In genomic region chr7:80687721-80688555, GRCm38 (mm10) we compare ENCODE assay signal across 8 mouse cellular contexts. TPM values are rescaled to one million over a fixed set of nuclear protein-coding genes. Genes with fewer than 3 reads are reported as not detected.
DNase-seq lines count a peak whose midpoint lies in the region; ATAC-seq and TF ChIP-seq lines count a peak whose summit lies in the region.

No protein-coding gene starts in this region.

- H3K36me3 ChIP-seq in C2C12 (ENCODE audit: control insufficient read depth, insufficient read depth), result no peaks in the 10 kb centered on the region
- no peaks in the 10 kb centered on the region for H3K36me3 ChIP-seq in forebrain, embryonic 10.5 days (replicated peaks)
- H3K36me3 ChIP-seq in heart, embryonic 14.5 days (ENCODE audit: control insufficient read depth, insufficient read depth, low read length), result no peaks in the 10 kb centered on the region
- H3K36me3 ChIP-seq in liver, adult 2 months (ENCODE audit: control insufficient read depth, insufficient read depth, low read length), result no peaks in the 10 kb centered on the region

- peaks cover 21% of the 10 kb centered on the region for H3K4me1 ChIP-seq in forebrain, embryonic 10.5 days
- peaks cover 6 to 19% of the 10 kb centered on the region in 2 experiments; a peak in 3 of 4 replicates for H3K4me1 ChIP-seq in heart, embryonic 14.5 days (ENCODE audit: control insufficient read depth in 2 of 2, insufficient read depth in 2 of 2, low read length in 2 of 2)
- peaks cover 16% of the 10 kb centered on the region for H3K4me1 ChIP-seq in liver, adult 2 months (ENCODE audit: control insufficient read depth, insufficient read depth, low read length)

- ATAC-seq in heart, embryonic 14.5 days (ENCODE audit: insufficient number of reproducible peaks, insufficient read depth, low FRiP score, low read depth), result peak; percentile 39
- peak; percentile 49; the same call in 1 of the 2 replicates for ATAC-seq in monocyte, adult 5-6 weeks (replicated peaks; ENCODE audit: insufficient number of reproducible peaks, low FRiP score, low TSS enrichment, poor library complexity, severe bottlenecking)

- peaks cover 23% of the 10 kb centered on the region for H3K79me3 ChIP-seq in C2C12 (ENCODE audit: low read depth)

- peak overlapping the region; percentile 97 for H3K9ac ChIP-seq in heart, embryonic 14.5 days (ENCODE audit: low read length)
- peak overlapping the region; percentile 94 for H3K9ac ChIP-seq in liver, adult 2 months (ENCODE audit: low read depth, low read length)

- DNase-seq in brain, embryonic 14.5 days (ENCODE audit: low read depth), result peak; percentile 85
- peak; percentile 64 for DNase-seq in forebrain, embryonic 10.5 days (ENCODE audit: extremely low spot score, low spot score)
- peak; percentile 75 for DNase-seq in kidney, postnatal 10 days
- peak; percentile 44 for DNase-seq in liver, adult 2 months (ENCODE audit: extremely low read depth, low read depth, low spot score)
- peak; percentile 26 to 40 for DNase-seq in spleen, postnatal 14 days (ENCODE audit: low spot score in 2 of 2)

- H3K9me3 ChIP-seq in forebrain, embryonic 10.5 days, result no peaks in the 10 kb centered on the region
- no peaks in the 10 kb centered on the region for H3K9me3 ChIP-seq in heart, embryonic 14.5 days (ENCODE audit: control insufficient read depth, low read length)

- peak overlapping the region; percentile 93 for H3ac ChIP-seq in C2C12 (ENCODE audit: control insufficient read depth, insufficient read length, low read depth)

- no peak for TF ChIP-seq CTCF in C2C12 (IDR thresholded peaks at IDR 0.05; ENCODE audit: control insufficient read depth, insufficient read depth, insufficient read length)
- TF ChIP-seq CTCF in brain, embryonic 14.5 days (IDR thresholded peaks at IDR 0.05; ENCODE audit: borderline replicate concordance, extremely low read depth, insufficient read depth, insufficient read length), result peak; percentile 22; the same call in 1 of the 2 replicates
- TF ChIP-seq CTCF in liver, adult 2 months (IDR thresholded peaks at IDR 0.05; ENCODE audit: low read depth, low read length), result peak; percentile 16; the same call in 1 of the 2 replicates

- no peaks in the 10 kb centered on the region for H3K27me3 ChIP-seq in C2C12 (ENCODE audit: control insufficient read depth, insufficient read depth, insufficient read length)
- H3K27me3 ChIP-seq in forebrain, embryonic 10.5 days (ENCODE audit: poor library complexity, severe bottlenecking), result 0 out of 2 replicates have a peak, but pooled peaks cover 4% of the 10 kb centered on the region
- H3K27me3 ChIP-seq in heart, embryonic 14.5 days (ENCODE audit: control insufficient read depth, insufficient read depth, low read length), result no peaks in the 10 kb centered on the region
- H3K27me3 ChIP-seq in liver, adult 2 months (ENCODE audit: control insufficient read depth, insufficient read depth, low read length), result no peaks in the 10 kb centered on the region

- no peak; the same call in 1 of the 2 replicates for TF ChIP-seq POLR2A in brain, embryonic 14.5 days (IDR thresholded peaks at IDR 0.05; ENCODE audit: borderline replicate concordance, extremely low read depth, insufficient read depth, insufficient read length, poor library complexity, severe bottlenecking)
- no peak for TF ChIP-seq POLR2A in liver, adult 2 months (IDR thresholded peaks at IDR 0.05; ENCODE audit: extremely low read depth, insufficient read depth, low read length)

- peak overlapping the region; percentile 49 for H3K4me3 ChIP-seq in C2C12 (ENCODE audit: insufficient read depth, poor library complexity, severe bottlenecking)
- H3K4me3 ChIP-seq in forebrain, embryonic 10.5 days, result peak overlapping the region; percentile 83
- H3K4me3 ChIP-seq in heart, embryonic 14.5 days (ENCODE audit: control insufficient read depth in 1 of 2, insufficient read depth in 1 of 2, low read depth in 1 of 2, low read length in 2 of 2), result peak overlapping the region; percentile 88 to 89
- H3K4me3 ChIP-seq in liver, adult 2 months (ENCODE audit: insufficient read depth, low read depth, low read length), result peak overlapping the region; percentile 76

- H3K27ac ChIP-seq in forebrain, embryonic 10.5 days, result peak overlapping the region; percentile 94
- peak overlapping the region; percentile 93 to 97 for H3K27ac ChIP-seq in heart, embryonic 14.5 days (replicated peaks in 1 of 2; ENCODE audit: control insufficient read depth in 1 of 2, insufficient read depth in 1 of 2, low read depth in 2 of 2, low read length in 2 of 2)
- H3K27ac ChIP-seq in liver, adult 2 months (replicated peaks; ENCODE audit: insufficient read depth, low read depth, low read length), result peak overlapping the region; percentile 77

- peak overlapping the region; percentile 84 for H3K4me2 ChIP-seq in heart, embryonic 14.5 days (ENCODE audit: low read length)

- peaks cover 50% of the 10 kb centered on the region for H3K79me2 ChIP-seq in C2C12 (ENCODE audit: control insufficient read depth, insufficient read depth)
- peaks cover 26% of the 10 kb centered on the region for H3K79me2 ChIP-seq in liver, adult 2 months (ENCODE audit: control insufficient read depth, insufficient read depth, low read length)

- WGBS in forebrain, embryonic 10.5 days, result 2% methylated on average over 69 of the region's 69 CpGs
- WGBS in heart, embryonic 14.5 days, result 2% methylated on average over 59 of the region's 69 CpGs
- WGBS in liver, adult 2 months, result 2% methylated on average over 60 of the region's 69 CpGs

TF ChIP-seq in C2C12, 6 proteins besides CTCF, POLR2A, EP300 and RAD21:
- no peak for TF ChIP-seq MAX (IDR thresholded peaks at IDR 0.05)
- TF ChIP-seq FOSL1 (IDR thresholded peaks at IDR 0.05; ENCODE audit: insufficient read depth, low read length, poor library complexity, severe bottlenecking), result no peak
- no peak for TF ChIP-seq MYOG (IDR thresholded peaks at IDR 0.05; ENCODE audit: control insufficient read depth, extremely low read depth, insufficient read length)
- TF ChIP-seq MYOD1 (IDR thresholded peaks at IDR 0.05; ENCODE audit: control insufficient read depth, insufficient read length, low read depth), result no peak
- TF ChIP-seq CEBPB (IDR thresholded peaks at IDR 0.05; ENCODE audit: low read depth), result no peak
- TF ChIP-seq USF1 (IDR thresholded peaks at IDR 0.05; ENCODE audit: low read depth), result no peak
TF ChIP-seq in C2C12: peak in this region for 0.

RNA-seq across cellular contexts. Expression of gene Crtc3, which starts 0.7 kb away (rescaled TPM):
- polyA plus RNA-seq in C2C12 (2012; fragmentation: generic; extraction: Trizol), result 6.4 TPM
- polyA plus RNA-seq in brain, embryonic 14.5 days (2012; rRNA removed), result 13.0 and 18.1 TPM in 2 replicates
- polyA plus RNA-seq in forebrain, embryonic 10.5 days (2016; fragmentation: Nextera tagmentation; extraction: Ambion mirVana), result 7.8 and 9.3 TPM in 2 replicates
- 16.2 and 18.5 TPM in 2 replicates for polyA plus RNA-seq in heart, embryonic 14.5 days (2014; fragmentation: Nextera tagmentation; extraction: Ambion mirVana)
- 3.0 and 5.4 TPM in 2 replicates for total RNA-seq in liver, adult 2 months (2014; rRNA removed)
- 8.7 and 12.9 TPM in 2 replicates for polyA plus RNA-seq in liver, adult 2 months (2012; rRNA removed)
- total RNA-seq in monocyte, adult 5-6 weeks (2017), result 15.6 to 23.1 TPM (median 18.1 TPM) in 3 replicates

Comparison
In these comparisons a context has a peak if more than half of its experiments do, and no peak if none do; other contexts are left out.
1. Peak in every context shown above with its lines: DNase-seq, ATAC-seq, H3K4me3 ChIP-seq and H3K27ac ChIP-seq.
2. DNase-seq: peak in every context shown above with its lines; median percentile 85 in brain, embryonic 14.5 days; 75 in kidney, postnatal 10 days; 64 in forebrain, embryonic 10.5 days; 44 in liver, adult 2 months; 33 in spleen, postnatal 14 days.